Mouse (Mus musculus) embryonic fibroblast, embryonic 13.5 days (primary cell): ENCODE data around the gene Ctnna3.

Experiments
- CTCF ChIP-seq: IDR thresholded peaks from 2 replicates; pipeline ENCODE4 v1.5.1; 2011; ENCODE audit warnings: mild to moderate bottlenecking, control low read depth, low read length, moderate library complexity, borderline replicate concordance; ENCODE audit not compliant: insufficient read depth
- POLR2A ChIP-seq: IDR thresholded peaks from 2 replicates; pipeline ENCODE4 v1.6.1; 2011; ENCODE audit warnings: low read depth, mild to moderate bottlenecking, control low read depth, low read length, moderate library complexity

- no peak for TF ChIP-seq CTCF
- TF ChIP-seq POLR2A: no peak
These were observed 217.4 kb downstream of the Ctnna3 start for GRCm38 (mm10) chr10:63647300-63647699.
